Mouse (Mus musculus) liver, embryonic 12.5 days (tissue): ENCODE results near the gene Antxr1. TPM values are rescaled to one million over a fixed set of nuclear protein-coding genes. Genes with fewer than 3 reads are reported as not detected.
A peak's percentile ranks its signal among the peaks of the same experiment; 100 is the strongest.

ENCODE experiments used
- ATAC-seq: fragments of 200-750 bp; cut with Nextera tagmentation; 2 replicates; pipeline ENCODE4 v1.8.0; 2017; ENCODE audit warnings: moderate number of reproducible peaks, mild to moderate bottlenecking, moderate library complexity
- H3K27ac ChIP-seq: fragments of 300-500 bp; sonication (generic); 2 replicates; pipeline ENCODE4 v1.5.1; 2016; ENCODE audit warnings: mild to moderate bottlenecking
- H3K27me3 ChIP-seq: fragments of 300-500 bp; sonication (generic); replicated peaks from 2 replicates; pipeline ENCODE4 v1.6.1; 2016; ENCODE audit warnings: mild to moderate bottlenecking, moderate library complexity
- H3K36me3 ChIP-seq: fragments of 300-500 bp; sonication (generic); 2 replicates; pipeline ENCODE4 v1.6.1; 2016; ENCODE audit warnings: mild to moderate bottlenecking, moderate library complexity
- H3K4me1 ChIP-seq: fragments of 300-500 bp; sonication (generic); 2 replicates; pipeline ENCODE4 v1.6.1; 2016
- H3K4me2 ChIP-seq: fragments of 300-500 bp; sonication (generic); 2 replicates; pipeline ENCODE4 v1.6.1; 2016; ENCODE audit warnings: mild to moderate bottlenecking, moderate library complexity
- H3K4me3 ChIP-seq: fragments of 300-500 bp; sonication (generic); 2 replicates; pipeline ENCODE4 v1.5.1; 2016; ENCODE audit warnings: mild to moderate bottlenecking, moderate library complexity
- H3K9ac ChIP-seq: fragments of 300-500 bp; sonication (generic); 2 replicates; pipeline ENCODE4 v1.6.1; 2016; ENCODE audit warnings: mild to moderate bottlenecking, moderate library complexity
- H3K9me3 ChIP-seq: fragments of 300-500 bp; sonication (generic); replicated peaks from 2 replicates; pipeline ENCODE4 v1.6.1; 2016; ENCODE audit warnings: mild to moderate bottlenecking, moderate library complexity
- WGBS: fragments of 180-500 bp; shearing (Covaris S2); methylation state at CpG from one replicate; pipeline ENCODE4 v1.1.7; 2016; ENCODE audit not compliant: insufficient replicate concordance; 5-methylcytosine and 5-hydroxymethylcytosine counted together
- polyA plus RNA-seq: library from polyadenylated mRNA; unstranded; fragments of >200 nt; fragmentation: Nextera tagmentation; extraction: Ambion mirVana; gene quantifications from 2 replicates; pipeline ENCODE4 v1.2.1, GENCODE M21; 2016

The Antxr1 gene
- polyA plus RNA-seq, 1 experiment from 2014 or later = 0.64 TPM

DNA sequence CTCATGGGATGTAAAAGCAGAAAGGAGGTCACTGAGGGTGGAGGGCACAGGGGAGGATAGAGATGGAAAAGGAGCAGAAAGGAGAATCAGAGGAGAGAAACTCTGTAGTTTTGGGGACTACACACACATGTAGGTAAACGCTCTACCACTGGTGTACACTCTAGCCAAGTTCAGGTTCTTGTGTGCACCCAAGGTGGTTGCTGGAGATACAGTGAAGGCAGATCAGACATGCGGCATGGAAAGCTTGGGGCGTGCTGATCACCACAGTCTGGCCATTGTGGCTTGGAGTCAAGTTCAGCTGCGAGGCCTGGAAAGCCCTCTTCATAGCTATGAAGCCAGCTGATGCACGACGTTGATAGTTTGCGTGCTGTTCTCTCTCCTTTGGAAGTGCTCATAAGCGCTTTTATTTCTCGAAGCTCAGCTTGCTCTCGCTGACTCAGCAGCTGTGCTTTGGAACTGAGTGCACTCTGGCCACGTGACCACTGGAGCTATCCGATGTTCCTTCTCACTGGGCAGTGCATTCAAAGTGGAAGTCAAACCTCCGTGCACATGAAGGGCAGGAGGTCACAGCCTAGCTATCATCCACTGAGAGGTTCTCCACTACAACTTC lies 128.1 kb downstream of the Antxr1 start:
- Histone ChIP-seq H3K9ac (no peak overlapping the region), H3K4me2 (no peak overlapping the region), H3K36me3 (no peaks in the 10 kb centered on the region), H3K9me3 (no peaks in the 10 kb centered on the region), H3K27me3 (peaks cover 29% of the 10 kb centered on the region), H3K27ac (no peak overlapping the region), H3K4me1 (0 out of 2 replicates have a peak, but pooled peaks cover 4% of the 10 kb centered on the region), H3K4me3 (no peak overlapping the region)
- no peak for ATAC-seq
- 60% methylated on average over 13 of the region's 13 CpGs for WGBS

DNA sequence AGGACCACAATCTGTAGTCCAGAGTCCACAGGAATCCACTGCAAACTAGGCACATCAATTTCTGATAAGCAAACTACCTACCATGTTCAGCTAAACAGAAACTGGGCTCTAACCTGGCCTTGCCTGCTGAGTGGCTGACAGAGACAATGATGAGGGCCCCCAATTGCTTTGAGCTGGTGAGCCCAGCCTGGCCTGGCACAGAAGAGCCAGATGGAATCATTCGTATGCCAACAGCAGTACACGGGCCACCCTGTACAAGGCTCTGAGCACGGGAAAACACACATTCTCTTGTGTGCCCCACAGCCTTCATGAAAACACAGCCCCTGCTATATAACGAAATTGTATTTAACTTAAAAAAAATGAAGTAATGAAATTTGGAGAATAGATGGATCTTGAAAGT lies 128.8 kb downstream of the Antxr1 start:
- no peak for ATAC-seq
- WGBS = 77% methylated on average over 4 of the region's 4 CpGs
- Histone ChIP-seq H3K9me3 (no peaks in the 10 kb centered on the region), H3K27me3 (peaks cover 32% of the 10 kb centered on the region), H3K9ac (no peak overlapping the region), H3K4me2 (no peak overlapping the region), H3K36me3 (no peaks in the 10 kb centered on the region), H3K4me3 (no peak overlapping the region), H3K27ac (no peak overlapping the region), H3K4me1 (0 out of 2 replicates have a peak, but pooled peaks cover 4% of the 10 kb centered on the region)

DNA sequence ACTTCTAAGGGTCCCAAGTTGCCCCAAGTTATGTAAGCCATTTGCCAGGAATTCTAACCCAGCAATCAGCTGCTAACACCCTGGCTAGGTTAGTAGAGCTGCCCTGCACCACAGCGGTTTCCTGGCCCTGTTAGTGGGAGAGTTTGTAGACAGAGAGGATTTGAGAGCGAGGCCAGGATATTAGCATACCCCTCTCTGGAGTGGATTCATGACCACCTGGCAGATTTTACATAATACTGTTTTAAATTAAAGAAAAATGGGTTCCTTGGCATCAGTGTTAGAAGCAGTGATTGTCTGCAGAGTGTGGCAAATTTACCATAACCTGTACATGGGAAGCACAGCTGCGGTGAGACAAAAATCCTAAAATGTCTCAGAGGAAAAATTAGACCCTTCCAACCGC lies 132.2 kb downstream of the Antxr1 start:
- Histone ChIP-seq H3K9me3 (no peaks in the 10 kb centered on the region), H3K9ac (no peak overlapping the region), H3K4me3 (no peak overlapping the region), H3K27ac (no peak overlapping the region), H3K4me1 (0 out of 2 replicates have a peak, but pooled peaks cover 4% of the 10 kb centered on the region), H3K36me3 (no peaks in the 10 kb centered on the region), H3K27me3 (peaks cover 32% of the 10 kb centered on the region), H3K4me2 (no peak overlapping the region)
- ATAC-seq = no peak
- 67% methylated on average over 4 of the region's 4 CpGs for WGBS

DNA sequence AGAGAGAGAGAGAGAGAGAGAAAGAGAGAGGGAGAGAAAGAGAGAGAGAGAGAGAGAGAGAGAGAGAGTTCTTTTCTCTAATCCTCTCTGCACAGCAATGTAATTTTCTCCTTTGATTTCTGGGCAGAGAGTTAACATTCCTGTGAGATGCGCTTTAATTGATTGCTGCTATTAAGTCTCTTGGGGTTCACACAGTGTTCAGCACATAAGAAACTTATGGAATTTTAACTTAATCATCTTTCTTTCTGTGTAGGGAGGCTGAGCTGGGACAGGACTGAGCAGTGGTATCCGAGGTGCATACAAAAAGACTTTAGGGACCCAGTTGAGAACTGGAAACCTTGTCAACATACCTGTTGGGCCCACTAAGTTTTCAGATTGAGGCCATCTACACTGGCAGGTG lies 132.6 kb downstream of the Antxr1 start:
- H3K9me3 ChIP-seq = no peaks in the 10 kb centered on the region
- peaks cover 32% of the 10 kb centered on the region for H3K27me3 ChIP-seq
- no peaks in the 10 kb centered on the region for H3K36me3 ChIP-seq
- H3K4me2 ChIP-seq = no peak overlapping the region
- H3K9ac ChIP-seq = no peak overlapping the region
- 0 out of 2 replicates have a peak, but pooled peaks cover 4% of the 10 kb centered on the region for H3K4me1 ChIP-seq
- 55% methylated on average over 2 of the region's 2 CpGs for WGBS
- ATAC-seq = no peak
- H3K4me3 ChIP-seq = no peak overlapping the region
- H3K27ac ChIP-seq = no peak overlapping the region

DNA sequence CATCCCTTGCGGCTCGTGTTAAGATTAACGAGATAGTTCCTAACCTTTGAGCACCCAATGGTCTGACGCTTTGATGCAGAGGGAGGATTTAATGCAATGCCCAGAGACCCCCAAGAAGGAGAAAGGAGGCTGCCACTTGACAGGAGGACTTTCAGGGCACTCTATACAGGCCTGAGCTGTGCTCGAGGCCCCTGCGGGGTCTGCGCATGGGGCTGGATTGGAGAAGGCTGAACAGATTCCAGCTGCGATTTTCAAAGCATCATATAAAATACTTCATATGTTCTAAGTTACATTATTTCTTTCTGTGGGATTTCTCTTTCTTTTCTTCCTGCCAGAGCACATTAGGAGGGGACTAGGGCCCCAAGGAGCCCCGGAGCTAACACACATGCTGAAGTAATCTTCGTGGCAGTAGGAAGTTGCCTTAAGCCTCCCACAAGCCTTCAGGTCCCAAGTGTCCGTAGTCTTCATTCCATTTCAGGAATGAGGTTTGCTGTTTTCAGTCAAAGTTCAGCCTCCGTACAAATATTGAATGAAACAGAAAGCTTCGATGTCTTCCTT lies 133.5 kb downstream of the Antxr1 start:
- ATAC-seq = no peak

DNA sequence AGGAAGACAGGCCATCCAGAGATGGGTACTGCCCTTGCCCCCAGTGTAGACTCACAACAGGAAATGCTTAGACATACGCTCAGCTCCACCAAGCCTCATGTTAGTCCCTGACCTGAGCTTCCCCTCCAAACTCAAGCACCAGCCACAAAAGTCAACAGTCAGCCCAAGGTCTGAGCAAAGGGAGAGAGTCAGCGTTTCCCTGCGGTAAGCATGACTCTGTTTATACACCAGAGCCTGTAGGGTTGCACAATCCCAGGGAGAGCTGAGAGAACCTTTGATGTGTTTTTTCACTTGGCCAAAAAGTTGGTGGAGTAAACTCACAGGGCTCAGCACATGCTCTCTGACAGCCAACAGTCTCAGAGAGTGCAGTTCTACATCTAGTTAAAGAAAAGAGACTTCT lies 145.9 kb downstream of the Antxr1 start:
- 41% methylated on average over 3 of the region's 3 CpGs for WGBS
- Histone ChIP-seq H3K4me1 (peaks cover 42% of the 10 kb centered on the region), H3K9ac (no peak overlapping the region), H3K4me2 (no peak overlapping the region), H3K4me3 (no peak overlapping the region), H3K27ac (peak overlapping the region; percentile 50), H3K9me3 (no peaks in the 10 kb centered on the region), H3K27me3 (no peaks in the 10 kb centered on the region), H3K36me3 (no peaks in the 10 kb centered on the region)
- ATAC-seq = peak; percentile 63

More for the DNA sequence above, 133.5 kb downstream of the Antxr1 start:
- no peak overlapping the region for H3K27ac ChIP-seq
- no peak overlapping the region for H3K4me3 ChIP-seq
- no peaks in the 10 kb centered on the region for H3K36me3 ChIP-seq
- no peak overlapping the region for H3K4me2 ChIP-seq
- no peaks in the 10 kb centered on the region for H3K9me3 ChIP-seq
- H3K27me3 ChIP-seq = peaks cover 32% of the 10 kb centered on the region
- H3K9ac ChIP-seq = no peak overlapping the region
- no peaks in the 10 kb centered on the region for H3K4me1 ChIP-seq
- 79% methylated on average over 13 of the region's 13 CpGs for WGBS

DNA sequence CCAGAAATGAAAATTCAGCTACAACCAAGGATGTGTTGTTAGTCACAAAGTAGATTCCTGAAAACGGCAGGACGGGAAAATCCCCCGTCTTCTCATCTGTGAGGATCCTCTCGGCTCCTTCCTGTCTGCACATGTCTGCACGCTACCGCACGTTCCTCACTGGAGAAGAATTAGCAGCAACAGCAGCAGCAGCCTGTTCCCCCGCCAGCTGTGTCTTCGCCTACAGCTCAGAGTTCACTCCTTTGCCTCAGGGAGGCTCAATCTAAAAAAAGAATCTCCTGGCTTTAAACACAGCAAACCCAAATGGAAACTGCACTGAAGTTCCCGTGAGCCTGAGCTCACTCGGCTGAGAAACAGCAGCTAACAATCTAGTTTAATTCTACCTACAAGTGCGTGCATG lies 148.6 kb downstream of the Antxr1 start:
- WGBS = 70% methylated on average over 12 of the region's 12 CpGs
- H3K4me1 ChIP-seq = peaks cover 68% of the 10 kb centered on the region
- no peak overlapping the region for H3K9ac ChIP-seq
- peak overlapping the region; percentile 90 for H3K27ac ChIP-seq
- H3K9me3 ChIP-seq = no peaks in the 10 kb centered on the region
- no peak overlapping the region for H3K4me2 ChIP-seq
- H3K4me3 ChIP-seq = no peak overlapping the region
- no peaks in the 10 kb centered on the region for H3K36me3 ChIP-seq
- no peak for ATAC-seq
- H3K27me3 ChIP-seq = no peaks in the 10 kb centered on the region

DNA sequence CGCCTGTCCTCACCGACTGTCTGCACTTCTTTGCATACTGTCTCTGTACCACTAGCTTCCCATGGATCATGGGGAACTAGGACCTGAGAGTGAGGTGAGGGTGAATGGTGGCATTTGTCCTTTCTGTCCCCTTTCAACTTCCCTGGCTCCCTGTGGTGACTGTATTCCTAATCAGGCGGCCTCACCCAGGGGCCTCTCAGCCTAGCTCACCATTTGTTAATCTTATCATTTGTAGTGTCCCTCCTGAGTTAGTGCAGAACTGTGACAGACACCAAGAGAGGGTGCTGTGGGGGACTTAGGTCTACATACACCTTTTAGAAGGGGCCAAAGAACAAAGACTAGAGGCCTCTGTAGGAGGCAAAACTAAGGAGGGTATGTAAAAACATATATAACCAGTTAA lies 151.2 kb downstream of the Antxr1 start:
- 30% methylated on average over 3 of the region's 3 CpGs for WGBS
- H3K27ac ChIP-seq = peak overlapping the region; percentile 90
- peak overlapping the region; percentile 69 for H3K9ac ChIP-seq
- H3K4me1 ChIP-seq = peaks cover 55% of the 10 kb centered on the region
- no peaks in the 10 kb centered on the region for H3K9me3 ChIP-seq
- H3K4me3 ChIP-seq = peak overlapping the region; percentile 35
- no peaks in the 10 kb centered on the region for H3K36me3 ChIP-seq
- H3K27me3 ChIP-seq = no peaks in the 10 kb centered on the region
- peak overlapping the region; percentile 71 for H3K4me2 ChIP-seq
- ATAC-seq = peak; percentile 96

DNA sequence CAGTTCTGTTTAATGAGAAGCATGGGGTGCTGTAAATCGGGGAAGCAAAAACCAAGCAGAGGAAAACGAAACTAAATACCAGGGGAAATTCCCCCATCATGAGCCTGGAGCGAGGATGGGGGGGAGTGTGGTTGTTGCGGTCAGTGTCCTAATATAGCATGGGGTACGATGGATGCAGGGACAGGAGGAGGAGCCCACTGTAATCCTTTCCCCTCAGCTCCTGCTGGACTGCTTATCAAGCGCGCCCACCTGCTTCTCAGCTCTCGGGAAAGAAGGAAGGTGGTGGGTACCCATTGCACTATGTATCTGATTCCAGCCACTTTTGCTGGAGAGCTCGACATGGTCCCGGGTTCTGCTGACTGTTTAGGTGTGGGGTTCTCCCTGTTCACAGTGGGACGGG lies 151.6 kb downstream of the Antxr1 start:
- no peaks in the 10 kb centered on the region for H3K27me3 ChIP-seq
- peak overlapping the region; percentile 90 for H3K27ac ChIP-seq
- WGBS = 31% methylated on average over 11 of the region's 11 CpGs
- H3K4me1 ChIP-seq = peaks cover 53% of the 10 kb centered on the region
- H3K4me2 ChIP-seq = peak overlapping the region; percentile 71
- ATAC-seq = peak; percentile 95
- peak overlapping the region; percentile 69 for H3K9ac ChIP-seq
- H3K9me3 ChIP-seq = no peaks in the 10 kb centered on the region
- no peaks in the 10 kb centered on the region for H3K36me3 ChIP-seq
- peak overlapping the region; percentile 35 for H3K4me3 ChIP-seq

DNA sequence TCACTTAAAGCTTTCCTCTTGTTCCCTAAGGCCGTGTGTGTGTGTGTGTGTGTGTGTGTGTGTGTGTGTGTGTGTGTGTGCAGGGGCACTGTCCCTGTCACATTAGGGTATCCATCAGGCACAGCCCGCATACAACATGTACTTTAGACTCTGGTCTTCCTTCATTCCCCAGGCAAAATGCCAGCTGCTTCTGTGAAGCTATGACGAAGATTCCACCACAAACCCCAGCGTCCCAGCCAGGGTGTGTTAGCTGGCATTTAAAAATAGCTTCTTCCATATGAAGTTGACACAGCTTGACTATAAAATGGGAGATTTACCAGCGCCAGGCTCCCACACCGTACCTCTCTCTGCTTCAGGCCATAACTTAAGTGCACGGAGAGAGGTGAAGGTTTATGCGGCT lies 152.5 kb downstream of the Antxr1 start:
- peaks cover 53% of the 10 kb centered on the region for H3K4me1 ChIP-seq
- H3K36me3 ChIP-seq = no peaks in the 10 kb centered on the region
- H3K4me2 ChIP-seq = peak overlapping the region; percentile 71
- WGBS = 76% methylated on average over 8 of the region's 8 CpGs
- peak overlapping the region; percentile 90 for H3K27ac ChIP-seq
- H3K4me3 ChIP-seq = no peak overlapping the region
- H3K27me3 ChIP-seq = 0 out of 2 replicates have a peak, but pooled peaks cover 3% of the 10 kb centered on the region
- no peaks in the 10 kb centered on the region for H3K9me3 ChIP-seq
- H3K9ac ChIP-seq = peak overlapping the region; percentile 69; the same call in 1 of the 2 replicates
- no peak for ATAC-seq

DNA sequence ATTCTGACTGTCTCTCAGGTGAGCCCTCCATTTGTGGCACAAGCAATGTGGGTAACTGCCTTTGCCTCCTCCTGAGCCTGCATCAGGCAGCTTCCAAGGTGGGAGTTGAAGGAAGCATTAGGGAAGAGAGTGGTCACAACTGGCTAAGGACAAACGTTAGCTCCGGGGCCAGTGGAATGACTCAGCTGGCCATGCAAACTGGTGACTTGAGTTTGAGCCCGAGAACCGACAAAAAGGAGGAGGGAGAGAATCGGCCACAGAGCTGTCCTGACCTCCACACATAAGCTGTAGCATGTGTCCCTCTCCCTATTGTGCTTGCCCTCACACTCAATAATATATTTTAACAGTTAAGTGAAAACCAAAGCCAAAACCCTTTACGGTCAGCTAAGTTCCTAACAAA lies 152.9 kb downstream of the Antxr1 start:
- Histone ChIP-seq H3K9ac (no peak overlapping the region), H3K27me3 (0 out of 2 replicates have a peak, but pooled peaks cover 3% of the 10 kb centered on the region), H3K27ac (peak overlapping the region; percentile 90), H3K4me1 (peaks cover 53% of the 10 kb centered on the region), H3K36me3 (no peaks in the 10 kb centered on the region), H3K4me2 (no peak overlapping the region), H3K9me3 (no peaks in the 10 kb centered on the region), H3K4me3 (no peak overlapping the region)
- WGBS = 71% methylated on average over 6 of the region's 6 CpGs
- no peak for ATAC-seq

DNA sequence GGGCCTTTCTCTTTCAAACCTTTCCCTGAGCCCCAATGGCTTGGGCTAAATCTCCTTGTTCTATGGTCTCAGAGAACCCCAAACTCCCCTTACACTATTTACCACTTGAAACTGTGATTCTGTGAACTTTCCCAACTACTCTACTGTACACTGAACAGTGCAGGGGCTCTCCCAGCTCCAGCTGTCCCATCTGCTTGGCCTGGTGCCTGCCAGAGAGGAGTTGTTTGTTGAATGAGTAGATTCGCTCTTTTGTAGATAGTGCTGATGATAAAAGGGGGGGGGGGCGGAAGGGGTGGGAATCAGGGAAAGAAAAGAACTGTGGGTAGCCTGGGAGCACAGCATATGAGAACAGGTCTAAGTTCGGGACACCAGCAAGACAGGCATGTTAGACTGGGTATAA lies 164.2 kb downstream of the Antxr1 start:
- WGBS = 67% methylated on average over 3 of the region's 3 CpGs
- no peak for ATAC-seq
- peaks cover 24% of the 10 kb centered on the region for H3K4me1 ChIP-seq
- no peaks in the 10 kb centered on the region for H3K36me3 ChIP-seq
- no peak overlapping the region for H3K4me3 ChIP-seq
- peaks cover 56% of the 10 kb centered on the region for H3K27me3 ChIP-seq
- no peak overlapping the region for H3K4me2 ChIP-seq
- peak overlapping the region; percentile 55; the same call in 1 of the 2 replicates for H3K9ac ChIP-seq
- peak overlapping the region; percentile 45; the same call in 1 of the 2 replicates for H3K27ac ChIP-seq
- H3K9me3 ChIP-seq = no peaks in the 10 kb centered on the region
